Mouse (Mus musculus) heart, embryonic 11.5 days (tissue): ENCODE results near the gene Prkca. TPM values are rescaled to one million over a fixed set of nuclear protein-coding genes. Genes with fewer than 3 reads are reported as not detected.

Source experiments
- ATAC-seq: fragments of 200-750 bp; cut with Nextera tagmentation; replicated peaks from 2 replicates; pipeline ENCODE4 v1.8.0; 2017; ENCODE audit warnings: moderate library complexity; ENCODE audit not compliant: insufficient number of reproducible peaks, low FRiP score, low TSS enrichment
- H3K27ac ChIP-seq: fragments of 300-500 bp; sonication (generic); 2 replicates; pipeline ENCODE4 v1.5.1; 2014; ENCODE audit warnings: mild to moderate bottlenecking, low read depth, low read length
- H3K27me3 ChIP-seq: fragments of 300-500 bp; sonication (generic); 2 replicates; pipeline ENCODE4 v1.6.1; 2014; ENCODE audit warnings: mild to moderate bottlenecking, low read length, mixed read lengths; ENCODE audit not compliant: control insufficient read depth, insufficient read depth
- H3K36me3 ChIP-seq: fragments of 300-500 bp; sonication (generic); 2 replicates; pipeline ENCODE4 v1.6.1; 2014; ENCODE audit warnings: mild to moderate bottlenecking, low read length, moderate library complexity, mixed read lengths; ENCODE audit not compliant: control insufficient read depth, insufficient read depth
- H3K4me1 ChIP-seq: fragments of 300-500 bp; sonication (generic); 2 replicates; pipeline ENCODE4 v1.6.1; 2014; ENCODE audit warnings: low read length; ENCODE audit not compliant: control insufficient read depth, insufficient read depth
- H3K4me2 ChIP-seq: fragments of 300-500 bp; sonication (generic); 2 replicates; pipeline ENCODE4 v1.6.1; 2014; ENCODE audit warnings: mild to moderate bottlenecking, moderate library complexity
- H3K4me3 ChIP-seq: fragments of 300-500 bp; sonication (generic); 2 replicates; pipeline ENCODE4 v1.5.1; 2014; ENCODE audit warnings: low read depth, low read length
- H3K9ac ChIP-seq: fragments of 300-500 bp; sonication (generic); 2 replicates; pipeline ENCODE4 v1.6.1; 2014; ENCODE audit warnings: mild to moderate bottlenecking, low read depth, low read length, moderate library complexity
- H3K9me3 ChIP-seq: fragments of 300-500 bp; sonication (generic); replicated peaks from 2 replicates; pipeline ENCODE4 v1.6.1; 2016; ENCODE audit warnings: low read length; ENCODE audit not compliant: control insufficient read depth
- WGBS: fragments of 180-500 bp; shearing (Covaris S2); extraction: QIAGEN DNeasy Blood & Tissue Kit; methylation state at CpG from one replicate; pipeline ENCODE4 v1.1.7; 2014; ENCODE audit not compliant: insufficient replicate concordance; 5-methylcytosine and 5-hydroxymethylcytosine counted together
- polyA plus RNA-seq: library from polyadenylated mRNA; unstranded; fragments of >200 nt; fragmentation: Nextera tagmentation; extraction: Ambion mirVana; gene quantifications from 2 replicates; pipeline ENCODE4 v1.2.1, GENCODE M21; 2014

Prkca gene
- polyA plus RNA-seq, 1 experiment from 2014 or later: 16.9 TPM

DNA sequence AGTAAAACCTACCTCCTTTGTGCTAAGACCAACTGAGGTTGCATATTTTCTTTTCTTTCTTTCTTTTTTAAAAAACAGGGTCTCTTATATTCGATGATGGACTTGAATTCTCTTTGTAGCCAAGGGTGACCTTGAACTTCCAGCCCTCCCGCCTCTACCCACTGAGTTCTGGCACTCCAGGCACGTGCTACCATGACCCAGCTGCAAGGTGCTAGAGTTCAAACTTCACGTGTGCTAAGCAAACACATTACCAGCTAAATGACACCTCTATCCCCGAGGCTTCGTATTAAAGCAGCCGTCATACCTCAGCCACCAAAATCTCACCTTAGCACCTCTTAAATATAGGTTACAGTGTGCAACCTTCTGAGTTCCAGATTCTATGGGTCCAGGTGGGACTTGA lies 21.9 kb upstream of the Prkca start:
- no peaks in the 10 kb centered on the region for H3K36me3 ChIP-seq
- H3K27me3 ChIP-seq: no peaks in the 10 kb centered on the region
- H3K4me2 ChIP-seq: no peak overlapping the region
- no peak for ATAC-seq
- no peak overlapping the region for H3K27ac ChIP-seq
- peaks cover 7% of the 10 kb centered on the region for H3K4me1 ChIP-seq
- H3K4me3 ChIP-seq: no peak overlapping the region
- 68% methylated on average over 7 of the region's 7 CpGs for WGBS
- H3K9ac ChIP-seq: no peak overlapping the region
- no peaks in the 10 kb centered on the region for H3K9me3 ChIP-seq

DNA sequence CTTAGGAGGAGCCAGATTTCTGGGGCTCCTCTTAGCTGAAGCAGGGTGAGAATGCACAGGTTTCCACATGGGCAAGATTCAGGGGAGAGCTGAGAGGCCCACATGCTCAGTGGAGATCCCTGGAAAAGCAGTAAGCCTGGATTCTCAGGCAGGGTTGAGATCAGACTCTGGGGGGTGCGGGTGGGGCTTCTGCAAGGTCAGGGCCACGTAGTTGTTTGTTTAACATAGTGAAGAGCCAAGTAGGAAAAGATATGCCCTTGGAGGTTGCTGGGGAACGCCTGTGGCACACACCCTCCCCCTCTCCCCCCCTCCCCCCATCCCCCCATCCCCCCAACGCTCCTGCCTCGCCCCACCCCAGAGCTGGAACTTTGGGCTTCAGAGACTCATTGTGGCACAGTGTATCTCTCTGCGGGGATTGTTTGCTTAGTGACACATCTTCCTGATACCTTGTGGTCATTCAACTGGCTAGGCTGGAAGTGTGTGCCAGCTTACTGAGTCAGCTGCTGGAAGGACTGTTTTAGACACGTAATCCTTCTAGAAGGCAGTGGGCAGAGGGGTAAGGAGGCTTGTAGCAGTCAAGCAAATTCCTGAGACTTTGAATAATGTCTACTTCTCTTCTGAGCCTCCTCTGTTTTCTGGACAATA lies 21.3 kb upstream of the Prkca start:
- H3K4me1 ChIP-seq: peaks cover 7% of the 10 kb centered on the region
- ATAC-seq: no peak
- H3K4me2 ChIP-seq: no peak overlapping the region
- H3K27me3 ChIP-seq: no peaks in the 10 kb centered on the region
- no peak overlapping the region for H3K4me3 ChIP-seq
- no peak overlapping the region for H3K9ac ChIP-seq
- no peak overlapping the region for H3K27ac ChIP-seq
- no peaks in the 10 kb centered on the region for H3K9me3 ChIP-seq
- WGBS: 37% methylated on average over 6 of the region's 7 CpGs
- H3K36me3 ChIP-seq: no peaks in the 10 kb centered on the region

DNA sequence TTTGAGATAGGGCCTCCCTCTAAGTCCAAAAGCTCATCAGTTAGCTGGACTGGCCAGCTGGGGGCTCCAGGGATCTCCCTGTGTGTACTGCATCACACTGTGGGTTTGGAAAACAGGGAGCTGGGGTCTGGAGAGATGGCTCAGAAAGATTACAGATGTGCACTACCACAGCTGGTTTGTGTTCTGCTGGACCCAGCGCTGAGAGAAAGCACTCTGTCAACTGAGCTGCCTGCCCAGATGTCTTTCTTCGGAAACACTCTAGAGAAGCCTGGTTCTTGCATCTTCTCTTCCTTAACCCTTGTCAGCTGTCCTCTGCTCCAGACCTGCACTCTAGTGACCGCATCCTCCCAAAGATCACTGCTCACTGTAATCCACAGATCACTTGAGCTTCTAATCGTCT lies 20.3 kb upstream of the Prkca start:
- no peaks in the 10 kb centered on the region for H3K9me3 ChIP-seq
- no peaks in the 10 kb centered on the region for H3K27me3 ChIP-seq
- 52% methylated on average over 4 of the region's 4 CpGs for WGBS
- no peak for ATAC-seq
- no peak overlapping the region for H3K4me3 ChIP-seq
- H3K4me2 ChIP-seq: no peak overlapping the region
- H3K4me1 ChIP-seq: peaks cover 7% of the 10 kb centered on the region
- no peak overlapping the region for H3K27ac ChIP-seq
- H3K36me3 ChIP-seq: no peaks in the 10 kb centered on the region
- no peak overlapping the region; the same call in 1 of the 2 replicates for H3K9ac ChIP-seq

DNA sequence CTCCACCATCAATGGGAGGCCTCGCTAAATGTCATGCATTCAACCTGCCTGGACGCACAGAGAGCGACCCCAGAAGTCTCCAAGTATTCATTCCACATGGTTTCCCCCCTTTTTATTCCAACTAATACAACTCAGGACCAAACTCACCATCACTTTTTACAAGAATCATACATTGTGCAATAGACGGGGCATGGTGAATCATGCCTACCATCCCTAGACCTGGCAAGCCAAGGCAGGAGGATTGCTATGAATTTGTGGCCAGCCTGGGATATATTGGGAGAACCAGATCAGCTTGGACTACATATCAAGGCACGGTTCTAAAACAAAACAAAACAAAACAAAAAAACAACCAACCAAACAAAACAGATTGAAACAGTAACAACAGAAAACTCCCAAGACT lies 19.2 kb upstream of the Prkca start:
- Histone ChIP-seq H3K9me3 (no peaks in the 10 kb centered on the region), H3K36me3 (no peaks in the 10 kb centered on the region), H3K4me1 (peaks cover 7% of the 10 kb centered on the region), H3K4me2 (no peak overlapping the region), H3K9ac (no peak overlapping the region), H3K4me3 (no peak overlapping the region), H3K27me3 (no peaks in the 10 kb centered on the region), H3K27ac (no peak overlapping the region)
- no peak for ATAC-seq
- 81% methylated on average over 5 of the region's 5 CpGs for WGBS

DNA sequence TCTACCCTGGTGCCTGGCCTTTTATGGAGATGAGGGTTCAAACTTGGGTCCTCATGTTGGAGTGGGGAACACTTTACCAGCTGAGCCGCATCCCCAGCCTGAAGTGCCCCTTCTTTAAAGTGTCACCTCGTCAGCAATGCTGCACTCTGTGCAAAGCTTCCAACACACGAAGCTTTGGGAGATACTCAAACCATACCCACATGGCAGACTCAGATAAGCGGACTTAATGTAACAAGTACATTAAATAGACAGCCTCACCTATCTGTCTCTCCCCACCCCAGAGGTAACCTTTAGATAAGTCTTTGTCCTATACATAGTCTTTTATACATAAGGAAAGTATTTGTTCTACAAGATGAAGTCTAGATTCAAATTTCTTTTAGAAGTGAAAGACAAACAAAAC lies 17.3 kb upstream of the Prkca start:
- Histone ChIP-seq H3K9ac (no peak overlapping the region), H3K9me3 (no peaks in the 10 kb centered on the region), H3K36me3 (no peaks in the 10 kb centered on the region), H3K4me3 (no peak overlapping the region), H3K27ac (no peak overlapping the region), H3K4me1 (peaks cover 7% of the 10 kb centered on the region), H3K27me3 (no peaks in the 10 kb centered on the region), H3K4me2 (no peak overlapping the region)
- 55% methylated on average over 4 of the region's 4 CpGs for WGBS
- ATAC-seq: no peak

DNA sequence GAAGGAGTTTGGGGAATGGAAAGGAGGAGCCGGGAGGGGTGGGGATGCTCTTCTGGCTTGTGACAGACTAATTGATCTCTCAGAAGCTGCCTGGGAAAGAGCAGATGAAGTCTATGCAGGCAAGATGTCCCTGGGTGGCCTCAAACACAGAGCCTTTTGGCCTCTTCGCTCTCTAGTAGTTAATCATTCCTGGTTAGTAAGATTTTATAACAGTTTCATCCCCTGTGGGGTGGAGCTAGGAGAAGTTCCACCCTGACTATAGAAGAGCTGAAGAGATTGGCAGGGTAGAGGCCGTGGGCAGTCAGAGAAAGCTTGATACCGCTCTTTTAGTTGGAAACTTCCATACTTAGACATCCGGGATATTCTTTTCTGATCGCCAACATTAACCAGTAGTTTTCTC lies 15.2 kb upstream of the Prkca start:
- H3K4me2 ChIP-seq: no peak overlapping the region
- H3K4me1 ChIP-seq: no peaks in the 10 kb centered on the region
- H3K27me3 ChIP-seq: no peaks in the 10 kb centered on the region
- H3K4me3 ChIP-seq: no peak overlapping the region
- H3K36me3 ChIP-seq: no peaks in the 10 kb centered on the region
- no peak for ATAC-seq
- H3K27ac ChIP-seq: no peak overlapping the region
- H3K9me3 ChIP-seq: no peaks in the 10 kb centered on the region
- no peak overlapping the region for H3K9ac ChIP-seq
- 76% methylated on average over 6 of the region's 6 CpGs for WGBS

DNA sequence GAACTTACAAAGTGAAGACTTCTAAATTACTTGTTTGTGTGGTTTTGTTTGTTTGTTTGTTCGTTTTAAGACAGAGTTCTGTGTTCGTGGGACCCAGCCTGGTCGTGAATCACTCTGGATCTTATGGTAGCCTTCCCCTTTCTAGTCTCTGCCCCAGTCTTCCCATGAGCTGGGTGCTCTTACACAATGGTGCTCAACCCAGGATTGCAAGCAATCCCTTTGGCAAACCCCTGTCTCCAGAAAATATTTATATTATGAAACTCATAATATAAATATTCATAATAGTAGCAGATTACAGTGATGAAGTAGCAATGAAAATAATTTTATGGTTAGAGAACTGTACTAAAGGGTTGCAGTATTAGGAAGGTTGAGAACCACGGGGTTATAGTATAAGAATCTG lies 12.3 kb upstream of the Prkca start:
- Histone ChIP-seq H3K27me3 (no peaks in the 10 kb centered on the region), H3K4me1 (no peaks in the 10 kb centered on the region), H3K9ac (no peak overlapping the region), H3K9me3 (no peaks in the 10 kb centered on the region), H3K4me2 (no peak overlapping the region), H3K36me3 (no peaks in the 10 kb centered on the region), H3K27ac (no peak overlapping the region), H3K4me3 (no peak overlapping the region)
- WGBS: 76% methylated on average over 4 of the region's 4 CpGs
- no peak for ATAC-seq

DNA sequence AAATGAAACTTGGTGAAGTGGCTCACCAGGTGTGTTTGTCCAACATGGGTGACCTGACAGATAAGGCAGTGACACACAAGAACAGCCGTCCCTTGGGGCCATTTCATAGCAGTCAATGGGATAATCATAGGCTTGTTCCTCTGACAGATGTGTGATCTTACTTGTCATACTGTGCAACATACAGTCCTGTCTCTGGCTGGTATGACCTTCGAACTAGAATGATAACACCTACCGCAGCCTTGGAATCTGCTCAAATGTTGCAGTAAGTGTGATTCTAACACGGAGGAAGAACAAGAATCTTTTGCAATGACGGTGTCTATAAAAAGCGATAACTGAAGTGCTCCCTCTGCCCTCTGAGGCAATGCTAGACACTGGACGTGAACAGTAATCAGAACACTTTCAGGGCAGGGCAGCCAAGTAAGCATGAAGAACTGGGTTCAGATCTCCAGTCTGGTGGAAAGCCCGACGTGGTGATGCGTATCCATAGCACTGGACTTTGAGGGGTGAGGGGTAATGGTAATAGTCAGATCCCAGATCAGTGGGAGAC lies 9.2 kb upstream of the Prkca start:
- no peaks in the 10 kb centered on the region for H3K4me1 ChIP-seq
- no peaks in the 10 kb centered on the region for H3K36me3 ChIP-seq
- WGBS: 82% methylated on average over 10 of the region's 10 CpGs
- no peaks in the 10 kb centered on the region for H3K27me3 ChIP-seq
- H3K9ac ChIP-seq: no peak overlapping the region
- H3K4me2 ChIP-seq: no peak overlapping the region
- H3K9me3 ChIP-seq: no peaks in the 10 kb centered on the region
- no peak for ATAC-seq
- H3K4me3 ChIP-seq: no peak overlapping the region
- no peak overlapping the region for H3K27ac ChIP-seq

DNA sequence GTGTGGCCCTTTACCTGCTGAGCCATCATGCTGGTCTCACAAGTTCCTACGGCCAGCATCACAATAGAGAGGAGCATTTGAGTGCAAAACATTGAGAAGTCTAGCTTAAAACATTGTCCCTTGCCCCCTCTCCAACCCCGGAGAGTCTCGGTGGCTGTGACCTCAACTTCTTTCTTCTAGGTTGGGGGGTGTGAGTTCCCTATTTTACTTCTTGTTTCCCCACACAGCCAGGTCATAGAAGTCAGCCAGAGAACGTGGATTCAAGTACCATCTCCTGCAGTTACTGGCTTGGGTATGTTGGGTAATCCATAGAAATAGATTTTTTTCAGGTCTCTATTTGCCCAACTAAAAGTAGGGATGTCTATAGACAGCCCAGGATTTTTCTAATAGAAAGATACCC lies 7.1 kb upstream of the Prkca start:
- ATAC-seq: no peak
- H3K4me2 ChIP-seq: no peak overlapping the region
- no peak overlapping the region for H3K4me3 ChIP-seq
- no peaks in the 10 kb centered on the region for H3K4me1 ChIP-seq
- no peaks in the 10 kb centered on the region for H3K9me3 ChIP-seq
- no peak overlapping the region for H3K9ac ChIP-seq
- WGBS: 83% methylated on average over 4 of the region's 4 CpGs
- no peaks in the 10 kb centered on the region for H3K27me3 ChIP-seq
- no peak overlapping the region for H3K27ac ChIP-seq
- no peaks in the 10 kb centered on the region for H3K36me3 ChIP-seq
